Mouse (Mus musculus) liver, adult 2 months (tissue): ENCODE measurements at regions not wholly inside any gene's neighbourhood (a gene's known extent, or its start where the extent isn't known, plus 50 kb on each side); places are given as distances from the start of the nearest gene placed in this dataset.

Experiments
- DNase-seq: peaks from one replicate; pipeline ENCODE4 v3.0.0-alpha.2; 2011; ENCODE audit warnings: low read depth, low spot score; ENCODE audit errors: extremely low read depth
- H3K27ac ChIP-seq: fragments of 200-500 bp; replicated peaks from 2 replicates; pipeline ENCODE4 v1.5.1; 2012; ENCODE audit warnings: low read depth, mild to moderate bottlenecking, control low read depth, inconsistent platforms, low read length; ENCODE audit not compliant: insufficient read depth
- H3K27me3 ChIP-seq: fragments of 200-500 bp; 2 replicates; pipeline ENCODE4 v1.6.1; 2012; ENCODE audit warnings: mild to moderate bottlenecking, moderate library complexity, low read length, inconsistent platforms; ENCODE audit not compliant: control insufficient read depth, insufficient read depth
- H3K36me3 ChIP-seq: fragments of 200-500 bp; 2 replicates; pipeline ENCODE4 v1.6.1; 2012; ENCODE audit warnings: low read length, inconsistent platforms; ENCODE audit not compliant: control insufficient read depth, insufficient read depth
- H3K4me1 ChIP-seq: fragments of 200-500 bp; 2 replicates; pipeline ENCODE4 v1.6.1; 2011; ENCODE audit warnings: low read length; ENCODE audit not compliant: control insufficient read depth, insufficient read depth
- H3K4me3 ChIP-seq: fragments of 200-500 bp; 2 replicates; pipeline ENCODE4 v1.5.1; 2011; ENCODE audit warnings: low read depth, mild to moderate bottlenecking, control low read depth, low read length, moderate library complexity; ENCODE audit not compliant: insufficient read depth
- H3K79me2 ChIP-seq: fragments of 200-500 bp; 2 replicates; pipeline ENCODE4 v1.6.1; 2012; ENCODE audit warnings: inconsistent platforms, mild to moderate bottlenecking, low read length, moderate library complexity; ENCODE audit not compliant: control insufficient read depth, insufficient read depth
- H3K9ac ChIP-seq: fragments of 200-500 bp; 2 replicates; pipeline ENCODE4 v1.6.1; 2012; ENCODE audit warnings: low read depth, mild to moderate bottlenecking, control low read depth, inconsistent platforms, low read length
- CTCF ChIP-seq: fragments of 200-500 bp; IDR thresholded peaks from 2 replicates; pipeline ENCODE4 v1.5.1; 2011; ENCODE audit warnings: low read depth, low read length, control low read depth
- POLR2A ChIP-seq: fragments of 200-500 bp; IDR thresholded peaks from 2 replicates; pipeline ENCODE4 v1.6.1; 2011; ENCODE audit warnings: low read length, control low read depth; ENCODE audit not compliant: insufficient read depth; ENCODE audit errors: extremely low read depth
- WGBS: fragments of 180-500 bp; shearing (Covaris S2); methylation state at CpG from one replicate; pipeline ENCODE4 v1.1.7; 2018; 5-methylcytosine and 5-hydroxymethylcytosine counted together

DNA sequence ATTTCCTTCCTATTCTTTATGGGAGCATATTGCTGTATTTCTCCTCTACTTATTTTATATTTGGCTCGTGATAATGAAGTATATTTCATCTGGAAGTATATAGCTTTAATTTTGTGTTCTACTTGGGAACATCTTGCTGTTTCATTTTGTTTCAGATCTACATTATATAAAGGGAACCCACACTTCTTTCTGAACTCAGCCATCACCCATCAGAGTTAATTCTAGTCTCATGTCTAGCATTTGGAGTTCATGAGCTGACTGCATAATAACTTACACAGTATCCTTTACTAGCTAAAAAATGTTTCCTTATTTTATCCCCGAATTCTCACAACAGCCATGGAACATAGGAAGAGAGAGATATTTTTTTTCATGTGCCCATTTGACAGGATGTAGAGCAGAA, 413.6 kb upstream of the 4930452B06Rik start:
- no peaks in the 10 kb centered on the region for H3K27me3 ChIP-seq
- no peak overlapping the region for H3K27ac ChIP-seq
- no peaks in the 10 kb centered on the region for H3K79me2 ChIP-seq
- no peaks in the 10 kb centered on the region for H3K36me3 ChIP-seq
- H3K9ac ChIP-seq, result no peak overlapping the region
- 45% methylated on average over 2 of the region's 2 CpGs for WGBS
- no peak overlapping the region for H3K4me3 ChIP-seq
- no peaks in the 10 kb centered on the region for H3K4me1 ChIP-seq
- DNase-seq, result no peak
- no peak for TF ChIP-seq POLR2A

DNA sequence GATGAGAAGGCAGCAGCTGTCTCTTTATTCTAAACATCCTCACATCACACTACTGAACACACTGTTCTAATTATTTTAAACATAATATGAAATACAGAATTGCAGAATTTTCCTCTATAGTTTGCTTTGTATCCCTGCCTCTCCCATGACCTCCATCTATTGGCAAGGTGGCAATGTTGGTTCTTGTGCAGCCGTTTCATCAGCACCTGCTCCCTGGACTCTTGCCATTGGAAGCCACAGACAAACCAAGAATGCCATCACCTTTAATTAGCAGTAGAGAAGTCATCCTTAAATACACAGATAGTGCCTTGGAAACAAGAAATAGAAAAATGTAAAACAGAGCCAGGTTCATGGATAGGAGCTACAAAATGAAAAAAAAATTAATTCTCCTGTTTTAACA, 413.0 kb upstream of the 4930452B06Rik start:
- Histone ChIP-seq H3K27me3 (no peaks in the 10 kb centered on the region), H3K79me2 (no peaks in the 10 kb centered on the region; the same call in 1 of the 2 replicates), H3K4me1 (no peaks in the 10 kb centered on the region), H3K4me3 (no peak overlapping the region), H3K36me3 (no peaks in the 10 kb centered on the region), H3K27ac (no peak overlapping the region), H3K9ac (no peak overlapping the region)
- DNase-seq, result no peak
- WGBS, result 72% methylated on average over 1 of the region's 1 CpGs
- no peak for TF ChIP-seq POLR2A
- TF ChIP-seq CTCF, result no peak

DNA sequence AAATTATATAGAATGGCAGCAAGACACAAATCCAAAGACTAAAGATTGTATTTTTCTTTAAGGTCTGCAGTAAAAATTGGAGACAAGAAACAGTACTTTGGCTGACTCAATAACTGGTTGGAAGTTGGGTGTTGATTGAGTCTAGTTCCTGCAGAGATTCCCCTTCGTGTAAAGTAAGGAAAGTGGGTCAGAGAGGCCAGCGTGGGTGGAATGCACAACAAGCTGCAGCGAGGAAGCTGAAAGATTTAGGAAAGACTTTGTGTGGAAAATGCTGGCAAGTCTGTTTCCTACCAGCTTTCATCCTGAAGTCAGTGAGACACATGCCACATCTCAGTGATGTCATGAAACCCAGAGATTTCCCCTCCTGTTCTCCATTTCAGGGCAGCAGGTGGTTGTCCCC, 405.1 kb upstream of the 4930452B06Rik start:
- no peak for TF ChIP-seq CTCF
- no peak for TF ChIP-seq POLR2A
- no peaks in the 10 kb centered on the region for H3K36me3 ChIP-seq
- WGBS, result 72% methylated on average over 3 of the region's 3 CpGs
- no peak overlapping the region for H3K27ac ChIP-seq
- H3K9ac ChIP-seq, result no peak overlapping the region
- no peak for DNase-seq
- H3K4me1 ChIP-seq, result no peaks in the 10 kb centered on the region
- no peaks in the 10 kb centered on the region; the same call in 1 of the 2 replicates for H3K79me2 ChIP-seq
- no peak overlapping the region for H3K4me3 ChIP-seq
- H3K27me3 ChIP-seq, result no peaks in the 10 kb centered on the region

DNA sequence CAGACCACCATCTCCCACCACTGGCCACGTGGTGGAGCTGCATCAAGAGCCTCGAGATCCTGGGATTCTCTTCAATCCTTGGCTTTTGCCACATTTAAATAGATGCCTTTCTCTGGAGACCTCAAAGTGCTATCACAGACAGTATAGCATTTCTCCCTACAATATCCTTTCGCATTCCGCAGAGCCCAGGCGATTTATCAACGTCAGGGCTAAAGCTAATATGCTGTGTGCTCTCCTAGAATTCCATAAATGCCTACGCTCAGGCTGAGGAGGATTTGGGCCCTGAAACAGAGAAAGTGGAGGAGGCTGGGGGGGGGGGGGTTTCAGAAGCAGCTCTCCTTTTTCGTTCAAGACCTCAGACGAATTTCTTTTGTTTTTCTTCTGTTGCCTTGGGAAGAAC, 394.0 kb upstream of the 4930452B06Rik start:
- H3K27me3 ChIP-seq, result no peaks in the 10 kb centered on the region
- no peaks in the 10 kb centered on the region for H3K4me1 ChIP-seq
- DNase-seq, result no peak
- no peaks in the 10 kb centered on the region for H3K36me3 ChIP-seq
- WGBS, result 55% methylated on average over 9 of the region's 9 CpGs
- H3K9ac ChIP-seq, result no peak overlapping the region
- no peak overlapping the region for H3K27ac ChIP-seq
- no peak overlapping the region for H3K4me3 ChIP-seq
- no peak for TF ChIP-seq CTCF
- TF ChIP-seq POLR2A, result no peak
- H3K79me2 ChIP-seq, result no peaks in the 10 kb centered on the region

DNA sequence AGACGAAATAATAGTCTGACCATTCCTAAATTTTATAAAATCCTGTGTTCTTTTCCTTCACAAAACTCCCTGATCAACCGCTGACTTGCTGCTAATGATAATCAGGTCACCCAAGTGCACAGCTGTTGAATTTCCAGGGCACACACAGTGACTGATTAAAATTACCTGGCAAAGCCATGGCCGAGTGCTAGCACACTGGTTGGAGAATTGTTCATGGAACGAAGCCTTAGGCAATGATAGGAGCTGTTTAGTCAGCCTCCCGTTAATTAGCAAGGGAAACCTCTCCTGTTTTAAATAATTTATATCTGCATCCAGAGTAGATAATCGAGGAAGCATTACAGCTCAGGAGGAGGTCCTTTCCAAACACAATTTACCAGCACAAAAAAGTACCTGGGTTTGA, 362.8 kb upstream of the 4930452B06Rik start:
- H3K27ac ChIP-seq, result no peak overlapping the region
- H3K36me3 ChIP-seq, result no peaks in the 10 kb centered on the region
- H3K4me1 ChIP-seq, result no peaks in the 10 kb centered on the region
- no peaks in the 10 kb centered on the region for H3K79me2 ChIP-seq
- no peak overlapping the region for H3K4me3 ChIP-seq
- TF ChIP-seq POLR2A, result no peak
- TF ChIP-seq CTCF, result no peak
- WGBS, result 70% methylated on average over 6 of the region's 6 CpGs
- H3K9ac ChIP-seq, result no peak overlapping the region
- H3K27me3 ChIP-seq, result no peaks in the 10 kb centered on the region
- no peak for DNase-seq

DNA sequence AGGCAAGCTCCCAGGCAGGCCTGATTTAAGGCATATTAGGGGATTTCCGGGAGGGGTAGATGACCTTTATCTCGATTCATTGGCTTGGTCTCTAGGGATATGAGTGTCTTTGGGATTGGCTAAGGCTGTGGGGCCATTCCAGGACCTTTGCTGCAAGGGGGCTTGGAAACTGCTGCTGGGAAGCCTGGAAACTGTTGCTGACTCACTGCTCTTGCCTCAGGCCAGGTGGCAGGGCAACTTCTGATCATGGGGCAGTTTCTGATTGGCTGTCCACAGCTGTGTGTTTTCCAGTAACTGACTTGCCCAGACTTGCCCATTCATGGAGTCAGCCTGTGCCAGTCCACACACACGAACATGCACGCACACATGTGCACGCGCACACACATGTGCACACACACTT, 349.8 kb upstream of the 4930452B06Rik start:
- TF ChIP-seq CTCF (no peak), POLR2A (no peak)
- no peak for DNase-seq
- H3K4me3 ChIP-seq, result no peak overlapping the region
- H3K4me1 ChIP-seq, result no peaks in the 10 kb centered on the region
- 88% methylated on average over 6 of the region's 6 CpGs for WGBS
- H3K27me3 ChIP-seq, result no peaks in the 10 kb centered on the region
- no peak overlapping the region for H3K27ac ChIP-seq
- no peaks in the 10 kb centered on the region for H3K79me2 ChIP-seq
- no peak overlapping the region for H3K9ac ChIP-seq
- H3K36me3 ChIP-seq, result no peaks in the 10 kb centered on the region
